Mouse (Mus musculus) CH12F3 (cell line): ENCODE results near the gene C2cd4c.

Experiments used
- in situ Hi-C: fragments of 300-500 bp; cut with MboI; formaldehyde crosslinking; loops from 2 replicates; pipeline ENCODE4 v1.14.3; 2020; ENCODE audit warnings: low sequenced_read_pairs

Gene C2cd4c

DNA sequence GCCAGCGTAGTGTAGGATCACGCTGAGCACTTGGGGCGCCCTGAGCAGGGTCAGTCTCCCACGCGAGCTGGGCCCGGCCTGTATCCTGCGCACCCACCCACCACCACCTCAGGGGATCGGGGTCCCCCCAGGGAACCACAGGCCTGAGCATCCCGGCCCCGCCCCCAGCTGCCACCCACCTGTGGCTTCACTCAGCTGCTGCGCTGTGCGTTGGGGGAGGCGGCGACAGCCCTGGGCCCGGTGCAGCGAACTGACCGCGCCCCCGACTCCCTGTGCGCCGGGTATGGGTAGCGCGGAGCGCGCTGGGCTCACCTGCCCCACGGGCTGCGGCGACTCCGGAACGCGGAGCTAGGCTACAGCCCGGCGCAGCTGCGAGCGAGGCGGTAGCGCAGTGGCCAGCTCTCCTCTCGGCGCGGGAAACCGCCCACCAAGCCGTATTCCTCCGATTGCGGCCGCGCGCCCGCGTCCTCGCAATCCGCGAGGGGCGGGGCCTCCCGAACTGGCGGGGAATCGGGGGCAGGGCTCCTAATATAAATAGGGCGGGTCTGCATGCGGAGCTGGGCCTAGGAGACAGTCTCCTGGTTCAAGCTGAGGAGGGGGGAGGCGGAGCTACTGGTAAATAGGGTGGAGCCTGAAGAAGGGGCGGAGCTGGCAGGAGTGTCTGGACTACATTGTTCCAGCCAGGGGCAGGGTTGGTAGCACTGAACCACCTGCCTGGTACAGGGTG lies at the start of gene C2cd4c:
Gene C2cd4c (minus strand): TSS at position 448 of the 727 bp plus-strand sequence.
- in situ Hi-C loops, result no loop called here

DNA sequence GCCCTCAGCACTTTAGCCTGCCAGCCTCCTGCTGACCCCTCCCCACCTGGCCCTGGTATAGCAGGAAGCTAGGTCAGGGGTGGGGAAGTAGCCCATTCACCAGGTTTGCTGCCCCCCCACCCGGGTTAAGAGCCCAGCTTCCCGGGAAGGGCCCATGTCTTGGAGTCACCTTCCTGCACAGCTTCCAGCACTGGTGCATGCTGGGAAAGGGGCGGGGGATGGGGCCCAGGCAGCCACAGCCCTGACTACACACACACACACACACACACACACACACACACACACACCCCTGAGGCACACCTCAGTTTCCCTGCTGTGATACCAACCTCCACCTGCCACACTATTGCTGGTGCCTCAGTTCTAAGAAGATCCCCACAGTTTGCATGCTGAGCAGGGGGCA lies 48.0 kb upstream of the C2cd4c start:
- in situ Hi-C loops, result no loop called here

DNA sequence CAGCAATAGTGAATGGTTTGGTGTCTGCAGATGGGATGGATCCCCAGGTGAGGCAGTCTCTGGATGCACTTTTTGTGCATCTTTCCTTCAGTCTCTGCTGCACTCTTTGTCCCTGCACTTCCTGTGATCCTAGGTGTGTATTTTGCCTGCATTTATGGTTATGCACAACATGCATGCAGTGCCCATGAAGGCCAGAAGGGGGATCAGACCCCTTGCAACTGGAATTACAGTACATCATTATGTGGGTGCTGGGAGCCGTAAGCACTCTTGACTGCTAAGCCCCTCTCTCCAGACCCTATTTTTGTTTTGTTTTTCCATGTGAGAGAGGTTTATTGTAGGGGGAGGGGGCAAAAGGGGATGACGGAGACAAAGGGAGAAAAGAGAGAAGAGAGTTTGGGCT lies 46.5 kb upstream of the C2cd4c start:
- in situ Hi-C loops, result no loop called here

DNA sequence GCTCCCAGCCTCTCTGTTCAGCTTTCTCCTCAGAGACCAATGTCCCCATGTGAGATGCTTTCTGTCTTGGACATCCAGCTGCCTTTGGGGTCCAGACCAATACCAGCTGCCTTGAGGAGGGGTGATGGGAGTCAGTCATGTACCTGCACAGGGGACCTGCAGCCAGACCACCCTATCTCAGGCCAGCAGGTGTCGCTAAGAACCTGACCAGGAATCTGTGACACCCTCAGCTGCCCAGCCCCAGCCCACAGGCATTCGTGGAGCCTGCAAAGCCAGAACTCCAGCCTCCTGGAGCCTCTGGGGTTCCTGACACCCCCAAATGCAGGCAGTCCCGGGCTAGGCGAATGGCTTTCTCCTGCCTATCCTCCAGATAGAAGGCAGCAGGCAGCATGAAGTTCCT lies 45.0 kb upstream of the C2cd4c start:
- in situ Hi-C loops, result no loop called here

DNA sequence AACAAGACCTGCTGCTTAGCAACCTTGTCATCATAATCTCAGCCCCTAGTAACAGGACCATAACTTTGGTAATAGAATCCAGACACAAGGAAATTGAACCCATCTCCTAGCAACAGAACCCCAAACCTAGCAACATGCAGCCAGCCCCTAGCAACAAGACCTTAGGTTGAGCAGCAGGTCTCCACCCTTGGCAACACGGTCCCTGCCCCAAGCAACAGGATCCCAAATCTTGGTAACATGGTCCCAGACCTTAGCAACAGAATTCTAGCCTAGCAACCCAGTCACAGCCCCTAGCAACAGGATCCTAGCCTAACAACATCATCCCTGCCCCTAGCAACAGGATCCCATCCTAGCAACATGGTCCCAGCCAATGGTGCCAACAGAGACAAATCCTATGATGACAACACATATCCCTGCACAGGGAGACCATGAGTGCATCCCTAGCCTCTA lies 41.1 kb upstream of the C2cd4c start:
- in situ Hi-C loops, result no loop called here

DNA sequence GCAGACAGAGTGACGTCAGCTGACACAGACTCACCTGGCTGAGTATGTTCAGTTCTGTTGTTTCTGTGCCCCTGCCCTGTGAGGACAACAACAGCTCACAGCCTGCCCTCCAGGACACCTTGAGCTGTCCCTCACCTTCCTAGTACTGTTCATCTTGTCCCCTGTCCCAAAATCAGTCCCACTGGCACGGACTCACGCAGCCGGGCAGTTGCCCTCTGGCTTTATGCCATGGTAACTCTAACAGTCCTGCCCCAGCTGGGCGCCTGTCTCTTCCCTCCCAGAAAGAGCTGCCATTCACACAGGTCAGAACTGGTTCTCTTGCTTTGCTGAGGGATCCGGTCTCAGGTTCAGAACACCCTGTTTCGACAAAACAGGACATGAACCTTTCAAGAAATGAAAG lies 39.0 kb upstream of the C2cd4c start:
- in situ Hi-C loops, result no loop called here

DNA sequence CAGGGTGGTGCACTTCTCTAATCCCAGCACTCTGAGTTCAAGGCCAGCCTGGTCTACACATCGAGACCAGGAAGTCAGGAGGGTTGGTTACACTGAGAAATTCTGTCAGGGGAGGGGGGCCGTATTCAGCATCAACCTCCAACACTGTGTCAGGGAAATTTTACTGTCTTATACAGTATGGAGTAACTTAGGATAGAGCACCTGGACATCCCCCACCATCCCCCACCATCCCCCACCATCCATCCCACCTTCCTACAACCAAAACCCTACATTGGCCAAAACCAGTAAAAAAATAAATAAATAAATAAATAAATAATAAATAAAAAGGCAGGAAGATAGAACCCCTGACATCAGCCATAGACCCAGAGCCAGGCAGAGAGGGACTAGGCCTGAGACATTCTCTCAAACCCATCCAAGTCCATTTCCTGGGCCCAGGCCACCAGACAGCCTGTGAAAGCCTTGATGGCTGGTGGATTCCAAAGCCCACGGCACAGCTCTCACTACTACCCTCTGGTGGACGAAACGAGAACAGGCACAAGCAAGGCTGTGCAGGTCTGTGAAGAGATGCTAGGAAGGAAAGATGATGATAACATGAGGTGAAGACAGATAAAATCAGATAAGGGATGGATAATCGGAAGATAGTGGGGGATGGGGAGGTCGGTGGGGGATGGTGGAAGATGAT lies 35.4 kb upstream of the C2cd4c start:
- in situ Hi-C loops, result loop anchor here (10.0 kb wide), 1 partner anchor 54 kb away; no protein-coding TSS in a partner anchor

DNA sequence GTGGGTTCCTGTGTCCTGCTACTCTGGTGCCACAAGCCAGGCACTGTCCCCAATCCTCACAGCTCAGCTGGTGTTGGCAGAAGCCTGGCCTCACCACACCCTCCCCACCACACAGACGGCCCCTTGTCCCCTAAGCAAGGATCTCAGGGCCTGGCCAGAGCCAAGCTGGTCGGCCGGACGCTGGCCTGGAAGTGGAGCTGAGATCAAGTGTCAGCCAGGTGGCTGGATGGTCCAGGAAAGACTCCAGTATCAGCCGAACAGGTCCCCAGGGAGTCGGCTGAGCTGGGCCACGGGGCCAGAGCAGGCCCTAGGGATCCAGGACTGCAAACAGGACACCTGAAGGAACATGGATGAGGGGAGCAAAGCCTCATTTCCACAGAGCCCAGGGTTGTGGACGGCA lies 31.9 kb upstream of the C2cd4c start, which contains the start of gene Odf3l2:
Gene Odf3l2 (minus strand): TSS at position 28 of the 400 bp plus-strand sequence.
- in situ Hi-C loops, result loop anchor here (10.0 kb wide), 1 partner anchor 51 kb away; no protein-coding TSS in a partner anchor

DNA sequence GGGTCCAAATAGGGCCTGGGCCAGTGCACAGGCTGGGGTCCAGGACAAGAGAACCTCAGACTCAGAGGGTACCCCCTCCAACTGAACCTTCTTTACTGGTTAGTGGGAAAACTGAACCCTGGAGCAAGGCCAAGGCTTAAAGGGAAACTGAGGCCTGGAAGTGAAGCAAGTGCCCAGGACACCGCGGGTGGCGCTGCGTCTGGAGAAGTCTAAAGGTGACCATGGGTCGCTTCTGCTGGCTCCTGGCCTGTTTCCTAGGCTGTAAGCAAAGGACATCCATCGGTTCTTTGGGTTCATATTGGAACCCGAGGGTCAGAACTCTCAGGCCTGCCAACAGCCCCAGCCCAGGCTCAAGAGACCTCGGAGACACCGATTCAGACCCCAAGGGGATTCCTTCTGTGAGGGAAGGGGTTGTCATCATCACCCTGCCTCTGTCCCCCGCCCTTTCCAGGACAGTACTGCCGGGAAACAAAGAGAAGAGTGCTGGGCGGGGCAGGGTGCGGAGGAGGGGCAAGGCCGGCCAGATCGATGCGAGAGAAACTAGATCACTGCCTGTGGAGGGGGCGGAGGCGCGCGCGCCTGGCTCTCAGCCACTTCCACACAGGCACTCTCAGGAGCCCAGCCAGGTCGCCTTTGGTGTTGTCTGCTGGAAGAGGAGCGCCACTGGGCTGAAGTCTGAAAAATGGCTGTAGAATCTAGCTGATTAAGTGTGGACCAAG lies 24.8 kb upstream of the C2cd4c start:
- in situ Hi-C loops, result no loop called here

DNA sequence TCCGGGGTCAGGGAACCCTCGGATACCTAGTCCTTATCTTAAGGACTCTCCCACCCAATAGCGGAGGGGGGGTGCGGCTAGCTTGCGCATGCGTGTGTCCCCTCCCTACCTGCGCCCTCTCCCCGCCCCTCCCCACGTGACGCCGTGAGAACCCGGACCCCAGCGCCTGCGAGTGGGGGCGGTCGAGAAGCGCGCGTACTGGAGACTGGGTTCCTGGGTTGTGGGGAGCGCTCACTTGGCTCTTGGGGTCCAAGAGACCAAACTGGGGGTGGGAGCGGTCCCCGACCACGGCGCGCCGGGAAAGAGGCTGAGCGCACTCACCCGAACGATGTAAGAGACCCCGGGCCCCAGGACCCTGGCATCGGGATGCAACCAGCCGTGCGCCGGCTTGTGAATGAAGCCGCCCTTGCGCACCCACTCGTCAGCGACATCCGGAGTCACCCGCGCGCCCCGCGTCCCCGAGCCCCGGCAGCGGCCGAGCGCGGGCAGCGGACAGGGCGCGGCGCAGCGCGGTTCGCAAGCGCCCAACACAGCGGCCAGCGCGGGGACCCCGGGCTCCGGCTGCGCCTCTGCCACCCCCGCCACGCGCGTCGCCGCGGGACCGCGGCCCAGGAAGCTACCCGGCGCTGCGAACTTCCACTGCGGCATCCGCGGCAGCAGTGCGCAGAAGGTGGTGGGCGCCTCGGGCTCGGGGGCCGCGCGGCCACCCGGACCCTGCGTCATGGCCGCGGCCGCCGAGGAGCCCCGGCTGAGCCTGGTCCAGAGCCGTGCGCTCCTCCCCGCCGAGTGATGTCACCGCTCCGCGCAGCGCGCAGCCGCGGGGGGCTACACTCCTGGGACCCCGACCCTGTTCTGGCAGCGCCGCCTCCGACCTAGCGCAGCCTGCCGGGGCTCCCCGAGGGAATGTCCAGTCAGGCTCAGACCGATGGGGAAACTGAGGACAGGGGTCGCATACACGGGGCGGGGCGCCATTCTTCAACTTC lies 23.6 kb upstream of the C2cd4c start, which contains the start of gene Shc2:
Gene Shc2 (minus strand): TSS at position 791 of the 983 bp plus-strand sequence.
- in situ Hi-C loops, result no loop called here

DNA sequence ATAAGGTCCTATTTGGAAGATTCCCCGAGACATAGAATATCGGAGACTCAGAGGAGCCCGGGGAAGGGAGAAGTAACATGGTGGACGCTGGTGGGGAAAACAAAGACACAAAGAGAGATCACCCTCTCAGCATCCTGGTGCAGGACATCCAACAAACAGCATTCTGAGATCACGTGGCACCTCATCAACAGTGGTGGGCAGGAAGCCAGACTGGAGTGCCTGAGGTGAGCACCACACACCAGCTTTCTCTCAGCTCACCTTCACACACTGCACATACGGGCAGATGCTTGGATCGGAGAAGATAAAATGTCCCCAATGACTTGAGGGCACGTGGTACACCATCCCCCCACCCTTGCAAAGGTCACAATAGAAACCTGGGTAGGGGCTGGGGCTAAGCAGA lies 22.5 kb upstream of the C2cd4c start:
- in situ Hi-C loops, result no loop called here

DNA sequence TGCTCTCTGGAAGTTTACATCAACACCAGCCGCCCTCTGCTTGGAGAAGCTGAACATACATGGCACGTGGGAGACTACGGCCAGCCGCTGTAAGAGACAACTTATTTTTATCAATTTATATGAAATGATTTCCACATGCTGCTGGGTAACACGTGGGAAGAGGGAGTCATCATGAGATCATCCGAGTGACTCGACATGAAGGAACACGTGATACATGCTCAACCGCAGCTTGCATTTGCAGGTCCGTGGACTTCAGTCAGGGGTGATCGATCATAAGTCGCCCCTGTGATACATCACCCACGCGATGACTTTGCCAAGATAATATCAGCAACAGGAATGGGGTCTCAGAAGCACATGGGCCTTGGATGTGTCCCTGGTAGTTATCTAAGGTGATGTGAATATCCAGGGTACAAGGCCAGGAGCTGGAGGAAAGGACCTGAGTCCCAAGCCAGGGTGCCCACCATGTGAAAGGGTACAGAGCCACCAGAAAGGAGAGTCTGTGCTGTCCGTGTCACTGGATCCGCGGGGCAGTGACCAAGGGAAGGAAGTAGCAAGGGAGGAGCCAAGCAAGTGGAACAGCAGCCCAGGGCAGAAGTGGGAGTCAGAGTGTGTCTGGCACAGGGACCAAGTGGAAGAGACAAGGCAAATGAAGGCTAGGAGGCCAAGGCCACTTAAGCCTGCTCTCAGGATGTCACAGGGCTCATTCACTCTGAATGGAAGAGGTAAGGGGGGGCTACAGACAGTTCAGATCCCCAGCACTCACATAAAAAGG lies 19.4 kb upstream of the C2cd4c start:
- in situ Hi-C loops, result no loop called here

DNA sequence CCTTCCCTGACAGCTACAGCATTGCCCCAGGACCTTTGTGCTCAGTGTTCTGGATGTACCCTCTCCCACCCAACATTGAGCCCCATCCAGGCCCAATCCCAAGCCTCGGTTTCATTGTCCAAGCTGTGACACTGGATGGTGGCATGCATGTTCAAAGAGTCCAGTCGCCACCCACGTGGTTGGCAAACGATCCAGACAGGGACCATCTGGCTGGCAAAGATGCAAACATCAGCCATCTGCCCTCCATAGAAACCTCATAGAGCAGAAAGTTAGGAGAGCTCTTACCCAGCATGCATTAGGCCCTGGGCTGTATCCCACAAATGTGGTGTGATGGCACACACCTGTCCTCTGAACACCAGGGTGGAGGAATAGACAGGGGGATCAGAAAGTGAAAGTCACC lies 17.6 kb upstream of the C2cd4c start:
- in situ Hi-C loops, result no loop called here

DNA sequence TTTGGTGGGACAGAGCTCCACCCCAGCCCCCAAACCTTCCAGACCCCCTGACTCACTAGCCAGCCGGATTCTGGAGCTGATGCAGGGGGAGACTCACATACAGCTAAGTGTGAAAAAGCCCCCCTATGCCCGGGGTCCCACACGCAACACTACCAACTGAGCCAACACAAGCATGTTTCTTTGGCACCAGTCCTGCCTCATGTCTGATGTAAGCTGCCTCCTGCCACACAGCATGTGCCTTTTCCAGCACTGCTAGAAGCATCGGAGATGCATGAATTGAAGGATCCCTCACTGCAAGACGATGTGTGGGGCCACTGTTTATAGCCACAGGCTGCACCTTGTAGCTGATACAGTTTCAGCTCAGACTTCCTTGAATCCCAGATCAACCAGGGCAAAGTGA lies 14.6 kb upstream of the C2cd4c start:
- in situ Hi-C loops, result no loop called here

DNA sequence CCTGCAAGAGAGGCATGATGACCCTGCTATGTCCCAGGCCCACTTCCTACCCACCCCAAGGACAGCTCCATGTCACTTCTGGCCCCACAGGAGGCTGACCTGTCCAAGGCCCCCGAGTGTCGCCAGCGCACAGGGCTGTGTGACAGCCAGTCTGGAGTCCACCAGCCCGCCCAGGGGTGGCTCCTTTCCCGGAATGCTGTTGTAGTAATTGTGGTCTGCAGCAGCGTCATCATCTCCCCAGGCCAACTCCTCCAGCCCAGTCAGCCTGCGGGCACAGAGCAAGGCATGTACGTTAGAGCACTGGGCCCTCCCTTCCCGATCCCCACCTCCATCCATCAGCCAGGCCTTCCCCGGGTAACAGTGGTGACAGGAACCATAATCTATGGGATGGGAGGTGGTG lies 12.3 kb upstream of the C2cd4c start:
- in situ Hi-C loops, result no loop called here

DNA sequence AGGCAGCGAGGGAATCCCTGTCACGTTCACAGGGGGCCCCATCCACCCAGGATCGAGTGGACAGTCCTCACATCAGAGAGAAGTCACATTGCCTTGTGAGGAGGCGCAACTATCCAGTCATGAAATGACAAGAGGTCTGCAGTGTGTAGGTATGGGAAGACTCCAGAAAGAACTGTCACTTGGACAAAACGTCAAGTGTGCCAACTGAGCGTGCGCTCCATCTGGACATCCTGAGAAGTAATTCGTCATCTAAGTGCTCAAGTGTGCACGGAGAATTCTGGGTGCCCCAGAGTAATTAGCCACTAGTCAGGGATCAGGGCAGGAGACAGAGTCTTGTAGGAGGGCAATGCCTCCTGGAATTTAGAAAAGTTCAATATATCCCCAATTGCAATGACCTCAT lies 11.6 kb upstream of the C2cd4c start:
- in situ Hi-C loops, result no loop called here

DNA sequence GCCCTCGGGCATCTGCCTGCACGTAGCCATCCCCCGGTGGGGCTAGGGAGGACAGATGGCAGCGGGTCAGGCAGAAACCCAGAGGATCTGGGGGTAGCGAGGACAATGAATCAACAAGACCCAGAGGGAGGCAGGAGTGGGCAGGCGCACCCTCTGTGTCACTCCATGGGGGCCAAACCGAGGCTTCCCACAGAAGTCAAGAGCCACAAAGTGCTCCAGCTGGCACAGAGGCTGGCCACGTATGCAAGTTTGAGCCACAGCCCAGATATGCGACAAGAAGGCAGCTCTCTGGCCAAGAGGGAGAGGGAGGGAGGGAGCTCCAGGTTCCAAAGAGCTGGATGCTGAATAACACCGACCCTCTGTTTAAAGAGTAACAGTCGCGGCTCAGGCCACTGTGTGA lies 10.1 kb upstream of the C2cd4c start:
- in situ Hi-C loops, result no loop called here

DNA sequence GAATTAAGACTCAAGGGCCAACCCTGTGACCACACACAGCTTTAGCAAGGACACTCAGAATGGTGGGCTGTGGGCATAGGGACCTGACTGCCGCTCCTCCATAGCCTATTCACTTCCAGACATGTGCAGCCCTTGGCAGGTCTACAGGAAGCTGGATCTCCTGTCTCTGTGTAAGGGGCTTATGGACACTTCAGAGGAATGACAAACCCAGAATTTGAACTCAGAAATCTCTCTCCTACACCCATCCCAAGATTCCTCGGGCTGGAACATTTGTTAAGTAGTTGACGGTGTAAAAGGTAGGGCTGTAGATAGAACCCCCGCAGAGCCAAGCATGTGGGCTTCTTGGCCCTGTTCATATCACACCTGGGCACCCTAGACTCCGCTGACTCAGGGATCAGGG lies 2.6 kb upstream of the C2cd4c start:
- in situ Hi-C loops, result no loop called here

DNA sequence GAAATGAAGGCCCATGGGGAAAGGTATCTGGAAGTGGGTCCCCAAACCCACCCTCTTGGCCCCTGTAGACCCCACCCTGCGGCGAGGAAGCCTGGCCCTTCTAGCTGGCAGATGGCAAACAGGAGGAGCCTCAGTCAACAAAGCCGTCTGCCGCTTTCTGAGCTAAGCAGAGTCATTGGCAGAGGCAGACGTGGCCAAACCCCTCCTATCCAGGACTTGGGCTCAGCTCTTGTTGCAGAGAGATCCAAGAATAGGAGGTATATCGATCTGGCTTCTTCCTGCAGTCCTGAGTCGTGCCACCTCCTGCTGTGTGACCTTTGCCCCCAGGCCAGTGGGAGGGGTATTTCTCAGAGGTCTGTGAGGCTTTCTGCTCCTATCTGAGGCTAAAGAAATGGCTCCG lies 2.0 kb upstream of the C2cd4c start:
- in situ Hi-C loops, result no loop called here

DNA sequence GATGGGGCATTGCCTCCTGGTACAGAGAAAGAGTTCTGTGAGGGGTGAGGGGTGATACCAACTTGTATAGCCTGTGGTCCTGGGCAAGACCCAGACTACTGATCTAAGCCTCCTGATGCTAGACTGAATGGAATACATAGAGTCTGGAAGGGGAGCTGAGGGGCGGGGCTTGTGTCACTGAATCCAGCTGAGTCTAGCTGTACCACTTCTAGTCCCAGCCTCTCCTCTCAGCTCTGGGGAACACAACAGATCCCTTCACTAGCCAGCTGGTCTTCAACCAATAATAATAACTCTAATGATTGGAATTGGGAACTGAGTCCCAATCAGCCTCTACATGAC lies 449 bp upstream of the C2cd4c start:
- in situ Hi-C loops, result no loop called here
